Mouse (Mus musculus) forelimb bud, embryonic 11.5 days (tissue): ENCODE measurements around the gene Ust.

Experiments
- DNase-seq: peaks from one replicate; pipeline ENCODE4 v3.0.0-alpha.2; 2012; ENCODE audit warnings: low read depth, low spot score

Ust gene

DNA sequence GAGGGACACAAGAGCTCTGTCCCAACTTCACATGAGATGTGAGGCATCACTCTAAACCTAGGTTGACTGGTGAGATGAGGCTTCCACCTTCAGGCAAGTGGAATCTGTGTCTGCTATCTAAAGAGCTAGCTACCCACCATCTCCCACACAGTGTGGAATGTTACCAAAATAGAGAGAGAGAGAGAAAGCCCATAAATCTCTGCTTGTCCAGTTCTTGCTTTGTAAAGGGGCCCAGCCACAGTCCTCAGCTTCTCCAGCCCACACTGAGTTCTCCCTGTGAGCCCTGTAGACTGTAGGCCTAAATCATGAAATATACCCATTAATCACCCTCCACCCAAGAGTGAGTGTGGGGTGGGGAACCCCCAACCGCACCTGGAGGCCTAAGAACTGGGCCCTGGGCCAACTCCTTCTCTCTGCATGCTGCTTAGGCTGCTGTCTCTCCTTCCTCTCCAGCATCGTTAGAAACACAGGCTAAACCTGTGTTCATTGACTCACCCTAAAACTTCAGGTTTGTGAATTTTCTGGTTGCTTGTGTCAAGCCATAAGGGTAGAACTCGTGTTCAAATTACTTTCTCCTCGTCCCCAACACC is 336.9 kb downstream of the Ust start:
- DNase-seq: no peak

DNA sequence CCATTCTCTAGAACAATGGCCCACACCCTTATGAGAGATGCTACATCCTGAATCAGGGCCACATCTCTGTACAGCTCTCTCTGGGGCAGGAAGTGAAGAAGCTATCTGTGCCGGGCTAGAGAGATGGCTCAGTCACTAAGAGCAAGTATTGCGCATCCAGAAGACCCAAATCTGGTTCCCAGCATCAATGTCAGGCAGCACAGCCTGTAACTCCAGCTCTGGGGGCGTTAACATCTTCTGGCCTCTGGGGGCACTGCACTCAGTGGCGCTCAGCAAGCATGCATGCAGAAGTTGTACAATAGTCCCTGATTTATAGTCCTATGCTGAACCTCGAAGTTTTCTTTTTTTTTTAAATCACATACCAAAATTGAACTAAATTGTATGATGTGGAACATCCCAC is 341.0 kb downstream of the Ust start:
- no peak for DNase-seq

DNA sequence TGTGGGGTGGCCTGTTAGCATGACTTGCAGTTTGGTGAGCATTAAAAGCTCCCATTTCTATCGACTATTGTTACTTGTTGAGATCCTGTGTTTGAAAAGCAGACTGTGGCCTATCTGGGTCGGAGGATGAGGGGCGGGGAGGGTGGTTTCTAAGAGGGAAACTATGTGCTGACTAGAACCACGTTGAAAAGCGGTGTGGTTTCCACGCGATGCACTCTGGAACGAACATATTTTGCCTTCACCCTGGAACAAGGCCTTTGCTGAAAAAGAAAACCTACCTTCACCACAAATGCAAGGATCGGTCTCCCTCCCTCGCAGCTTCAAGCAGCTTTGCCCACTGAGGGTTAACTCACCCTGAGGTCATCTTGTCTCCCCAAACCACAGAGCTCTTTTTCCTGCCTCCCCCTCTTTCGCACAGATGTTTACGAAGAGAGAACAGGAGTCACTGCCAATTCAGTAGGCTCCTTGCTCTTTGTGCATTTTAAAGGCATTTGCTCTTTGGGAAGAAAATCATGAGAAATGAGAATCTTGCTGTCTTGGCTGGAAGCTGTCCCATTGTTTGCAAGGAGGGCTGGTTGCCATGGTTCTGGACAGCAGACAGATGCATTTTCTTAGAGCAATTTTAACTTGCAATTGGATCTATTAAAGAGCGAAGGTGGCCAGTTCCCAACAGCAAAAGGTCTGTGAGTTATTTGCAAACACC is 342.1 kb downstream of the Ust start:
- DNase-seq: no peak

DNA sequence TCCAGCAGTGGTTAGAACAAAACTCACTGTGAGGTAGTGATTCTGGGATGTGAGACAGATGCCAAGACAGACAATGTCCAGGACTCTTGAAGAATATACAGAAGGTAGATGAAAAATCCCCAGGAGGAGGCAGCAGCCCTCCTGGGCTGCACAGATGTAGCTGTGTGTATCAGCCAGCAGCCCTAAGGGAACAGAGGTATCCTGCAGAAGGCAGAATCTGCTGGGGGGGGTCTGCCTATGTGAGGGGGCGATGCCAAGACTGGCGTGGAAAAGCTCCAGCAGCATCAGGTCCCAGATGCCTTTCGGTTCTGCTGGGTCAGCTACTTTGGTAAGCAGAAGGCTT is 342.6 kb downstream of the Ust start:
- no peak for DNase-seq

DNA sequence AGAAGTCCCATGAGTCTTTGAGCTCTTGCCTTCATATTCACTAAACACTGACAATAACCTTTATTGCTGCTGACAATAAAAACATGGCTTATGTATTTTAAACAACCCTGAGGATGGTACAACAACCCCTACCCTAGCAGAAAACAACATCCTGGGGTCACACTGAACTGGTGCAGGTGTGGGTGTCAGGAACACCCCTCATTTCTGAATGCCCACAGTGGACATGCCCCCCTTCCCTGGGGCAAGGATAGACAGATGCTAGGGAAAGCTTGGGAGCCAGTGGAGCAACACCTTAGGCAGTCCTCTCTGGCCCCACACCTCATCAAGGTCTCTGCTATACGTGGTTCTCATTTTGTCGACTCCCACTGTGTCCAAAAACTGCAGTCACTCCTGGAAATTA is 343.9 kb downstream of the Ust start:
- DNase-seq: no peak

DNA sequence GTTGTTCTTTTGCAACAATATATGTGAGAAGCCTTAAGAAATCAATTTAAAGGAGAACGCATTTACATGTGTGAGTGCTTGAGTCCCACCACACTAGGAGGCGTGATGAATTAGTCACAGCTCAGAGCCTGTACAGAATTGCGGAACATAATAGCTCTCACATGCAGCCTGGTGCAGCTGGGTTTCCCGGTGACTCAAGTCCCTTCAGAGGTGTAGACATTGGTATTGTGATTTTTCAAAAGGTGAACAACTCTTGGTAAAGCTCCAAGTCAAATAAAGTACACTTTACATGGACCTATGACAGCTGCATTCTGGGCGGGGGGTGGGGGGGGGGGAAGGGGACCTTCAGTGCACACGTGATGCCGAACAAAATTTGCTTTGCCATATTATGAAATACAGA is 344.4 kb downstream of the Ust start:
- DNase-seq: no peak

DNA sequence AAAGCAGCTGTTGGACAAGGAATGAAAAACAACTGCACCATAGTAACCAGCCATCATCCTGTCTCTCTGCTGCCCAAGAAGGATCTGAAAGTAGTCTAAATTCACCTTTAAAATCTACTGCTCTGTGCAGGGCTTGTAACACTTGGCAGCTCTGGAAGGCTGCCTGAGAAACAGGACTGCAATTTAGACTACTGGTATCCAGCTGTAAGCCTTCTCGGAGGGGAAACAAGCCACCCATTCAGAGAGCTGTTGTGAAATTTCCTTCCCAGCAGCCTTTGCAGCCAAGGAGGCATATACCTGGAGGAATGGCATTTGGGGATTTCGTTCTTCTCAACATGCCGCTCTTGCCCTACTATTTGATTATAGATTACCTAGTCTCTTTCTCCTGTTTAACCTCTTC is 345.6 kb downstream of the Ust start:
- no peak for DNase-seq

DNA sequence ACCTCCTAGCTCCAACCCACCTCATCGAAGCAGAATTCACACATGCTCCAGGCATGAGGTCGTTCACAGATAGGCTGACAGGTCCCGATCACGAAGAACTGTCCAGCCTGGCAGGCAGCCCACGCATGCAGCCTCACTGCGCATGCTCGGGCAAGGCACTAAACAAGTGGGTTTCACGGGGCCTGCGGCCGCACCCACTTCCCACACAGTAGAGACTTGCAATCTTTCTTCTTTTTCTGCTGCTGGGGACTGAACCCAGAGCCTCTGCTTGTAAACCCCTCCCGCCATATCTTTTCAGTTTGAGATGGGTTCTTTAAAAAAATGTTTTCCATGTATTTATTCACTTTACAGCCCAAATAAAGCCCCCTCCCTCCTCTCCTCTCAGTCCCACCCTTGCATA is 347.1 kb downstream of the Ust start:
- DNase-seq: no peak
